Mouse (Mus musculus) heart, postnatal 0 days (tissue): ENCODE measurements at regions not wholly inside any gene's neighbourhood (a gene's known extent, or its start where the extent isn't known, plus 50 kb on each side); places are given as distances from the start of the nearest gene placed in this dataset.
A peak's percentile ranks its signal among the peaks of the same experiment; 100 is the strongest.

Experiments
- ATAC-seq: fragments of 200-750 bp; cut with Nextera tagmentation; 2 replicates; pipeline ENCODE4 v1.8.0; 2017; ENCODE audit warnings: low read depth, moderate number of reproducible peaks, moderate library complexity; ENCODE audit not compliant: insufficient read depth
- DNase-seq: peaks from one replicate; pipeline ENCODE4 v3.0.0-alpha.2; 2016; ENCODE audit warnings: low spot score
- H3K27ac ChIP-seq: fragments of 300-500 bp; sonication (generic); 2 replicates; pipeline ENCODE4 v1.5.1; 2014; ENCODE audit warnings: low read depth, mild to moderate bottlenecking
- H3K27me3 ChIP-seq: fragments of 300-500 bp; sonication (generic); 2 replicates; pipeline ENCODE4 v1.6.1; 2014; ENCODE audit warnings: low read length, mixed read lengths; ENCODE audit not compliant: control insufficient read depth, insufficient read depth
- H3K36me3 ChIP-seq: fragments of 300-500 bp; sonication (generic); replicated peaks from 2 replicates; pipeline ENCODE4 v1.6.1; 2014; ENCODE audit warnings: low read length, mixed read lengths; ENCODE audit not compliant: control insufficient read depth, insufficient read depth
- H3K4me1 ChIP-seq: fragments of 300-500 bp; sonication (generic); 2 replicates; pipeline ENCODE4 v1.6.1; 2014; ENCODE audit warnings: antibody characterized with exemption; ENCODE audit not compliant: control insufficient read depth, insufficient read depth
- H3K4me2 ChIP-seq: fragments of 300-500 bp; sonication (generic); 2 replicates; pipeline ENCODE4 v1.6.1; 2014; ENCODE audit warnings: low read depth, mild to moderate bottlenecking, low read length, moderate library complexity
- H3K4me3 ChIP-seq: fragments of 300-500 bp; sonication (generic); 2 replicates; pipeline ENCODE4 v1.5.1; 2014; ENCODE audit warnings: low read depth, low read length
- H3K9ac ChIP-seq: fragments of 300-500 bp; sonication (generic); replicated peaks from 2 replicates; pipeline ENCODE4 v1.6.1; 2014; ENCODE audit warnings: low read depth, low read length, mixed read lengths
- H3K9me3 ChIP-seq: fragments of 300-500 bp; sonication (generic); replicated peaks from 2 replicates; pipeline ENCODE4 v1.6.1; 2016; ENCODE audit warnings: low read length; ENCODE audit not compliant: control insufficient read depth
- CTCF ChIP-seq: IDR thresholded peaks from 2 replicates; pipeline ENCODE4 v1.5.1; 2016; ENCODE audit warnings: antibody characterized with exemption, control low read depth, low read depth
- EP300 ChIP-seq: IDR thresholded peaks from 2 replicates; pipeline ENCODE4 v1.6.1; 2016; ENCODE audit warnings: antibody characterized with exemption, low read depth
- WGBS: fragments of 180-500 bp; shearing (Covaris S2); extraction: QIAGEN DNeasy Blood & Tissue Kit; methylation state at CpG from one replicate; pipeline ENCODE4 v1.1.7; 2014; 5-methylcytosine and 5-hydroxymethylcytosine counted together

DNA sequence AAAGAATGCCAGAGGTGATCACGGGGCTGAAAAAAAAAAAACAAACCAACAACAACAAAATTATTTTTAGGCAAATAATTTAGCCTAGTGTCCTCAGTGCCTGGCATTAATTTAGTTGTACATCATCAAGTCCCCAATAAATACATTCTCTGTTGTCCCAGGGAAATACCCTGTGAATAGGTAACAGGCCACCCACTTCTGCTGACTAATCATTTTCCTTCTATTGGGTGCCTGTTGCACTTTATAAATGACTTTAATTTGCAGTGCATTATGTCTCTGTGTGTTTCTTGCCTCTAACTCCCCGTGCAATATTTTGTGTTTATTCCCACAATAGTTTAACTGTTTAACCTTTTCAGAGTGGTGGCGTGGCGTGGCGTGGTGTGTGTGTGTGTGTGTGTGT, 168.9 kb downstream of the Cbln1 start:
- TF ChIP-seq EP300, result no peak
- no peak for TF ChIP-seq CTCF
- no peak overlapping the region for H3K9ac ChIP-seq
- no peak overlapping the region for H3K4me3 ChIP-seq
- H3K27ac ChIP-seq, result no peak overlapping the region
- no peaks in the 10 kb centered on the region for H3K27me3 ChIP-seq
- no peak overlapping the region for H3K4me2 ChIP-seq
- H3K36me3 ChIP-seq, result no peaks in the 10 kb centered on the region
- no peaks in the 10 kb centered on the region for H3K9me3 ChIP-seq
- DNase-seq (no peak), ATAC-seq (no peak)
- WGBS, result 79% methylated on average over 5 of the region's 5 CpGs
- no peaks in the 10 kb centered on the region for H3K4me1 ChIP-seq

DNA sequence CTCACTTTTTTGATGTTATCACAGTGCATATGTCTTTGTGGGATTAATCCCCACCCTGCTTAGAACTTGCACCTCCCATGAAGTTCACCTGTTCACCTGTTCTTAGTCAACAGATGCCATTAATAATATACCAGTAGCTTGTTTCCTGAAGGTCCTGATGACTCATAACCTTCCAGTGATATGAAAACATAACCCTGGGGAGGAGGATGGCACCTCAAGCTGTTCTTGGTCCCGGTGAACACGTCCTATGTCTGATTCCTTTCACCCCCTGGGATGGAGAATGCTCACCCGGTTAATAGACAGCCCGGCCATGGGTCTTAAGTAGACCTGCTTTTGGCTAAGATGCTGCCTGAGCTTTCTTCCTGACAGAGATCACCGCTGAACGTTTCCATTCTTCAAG, 174.6 kb downstream of the Cbln1 start:
- WGBS, result 82% methylated on average over 6 of the region's 6 CpGs
- ATAC-seq (no peak), DNase-seq (no peak)
- Histone ChIP-seq H3K4me1 (no peaks in the 10 kb centered on the region), H3K9me3 (no peaks in the 10 kb centered on the region), H3K36me3 (no peaks in the 10 kb centered on the region), H3K27me3 (no peaks in the 10 kb centered on the region), H3K9ac (no peak overlapping the region), H3K27ac (no peak overlapping the region), H3K4me3 (no peak overlapping the region), H3K4me2 (no peak overlapping the region)
- no peak for TF ChIP-seq CTCF
- TF ChIP-seq EP300, result no peak

DNA sequence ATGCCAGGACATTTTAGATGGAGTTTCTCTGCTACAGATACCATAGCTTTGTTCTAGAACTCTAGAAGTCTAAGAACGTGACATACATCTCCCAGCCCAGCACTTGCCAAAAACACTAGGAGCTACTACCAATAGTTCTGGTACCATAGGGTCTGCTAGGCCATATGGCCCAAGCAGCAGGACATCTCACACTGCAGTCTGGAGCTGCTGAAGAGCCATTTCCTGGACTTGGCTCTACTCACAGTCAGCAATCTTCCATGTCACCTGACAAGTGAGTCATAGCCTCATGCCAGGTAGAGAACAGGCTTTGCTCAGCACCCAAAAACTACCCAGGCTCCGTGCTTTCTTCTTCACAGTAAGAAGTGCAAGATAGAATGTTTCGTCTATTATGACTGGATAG, 175.1 kb downstream of the Cbln1 start:
- Histone ChIP-seq H3K27ac (no peak overlapping the region), H3K9ac (no peak overlapping the region), H3K4me1 (no peaks in the 10 kb centered on the region), H3K4me2 (no peak overlapping the region), H3K4me3 (no peak overlapping the region), H3K27me3 (no peaks in the 10 kb centered on the region), H3K9me3 (no peaks in the 10 kb centered on the region), H3K36me3 (no peaks in the 10 kb centered on the region)
- DNase-seq (no peak), ATAC-seq (no peak)
- WGBS, result 74% methylated on average over 3 of the region's 3 CpGs
- TF ChIP-seq CTCF, result no peak
- TF ChIP-seq EP300, result no peak

DNA sequence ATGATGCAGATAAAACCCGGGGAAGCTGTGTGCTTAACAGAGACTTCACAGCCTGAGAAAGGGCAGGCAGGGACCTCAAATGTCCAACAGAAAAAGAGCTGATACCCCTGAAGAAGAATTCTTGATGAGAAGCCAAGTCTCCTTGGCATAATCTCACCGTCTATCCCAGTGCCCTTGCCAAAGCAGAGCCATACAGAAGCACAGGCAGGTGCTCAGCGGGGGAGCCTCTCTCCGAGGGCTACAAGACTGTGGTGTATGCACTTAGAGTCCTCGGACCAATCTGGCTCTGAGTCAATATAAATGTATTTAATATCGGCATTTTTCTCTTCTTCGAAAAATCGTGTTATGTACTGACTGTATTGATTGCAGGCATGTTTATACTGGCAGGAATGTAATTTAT, 186.3 kb downstream of the Cbln1 start:
- Histone ChIP-seq H3K4me3 (no peak overlapping the region), H3K27me3 (no peaks in the 10 kb centered on the region), H3K36me3 (no peaks in the 10 kb centered on the region), H3K9ac (no peak overlapping the region), H3K27ac (no peak overlapping the region), H3K4me2 (no peak overlapping the region), H3K4me1 (no peaks in the 10 kb centered on the region), H3K9me3 (no peaks in the 10 kb centered on the region)
- ATAC-seq (no peak), DNase-seq (no peak)
- 75% methylated on average over 8 of the region's 8 CpGs for WGBS
- no peak for TF ChIP-seq CTCF
- TF ChIP-seq EP300, result no peak

DNA sequence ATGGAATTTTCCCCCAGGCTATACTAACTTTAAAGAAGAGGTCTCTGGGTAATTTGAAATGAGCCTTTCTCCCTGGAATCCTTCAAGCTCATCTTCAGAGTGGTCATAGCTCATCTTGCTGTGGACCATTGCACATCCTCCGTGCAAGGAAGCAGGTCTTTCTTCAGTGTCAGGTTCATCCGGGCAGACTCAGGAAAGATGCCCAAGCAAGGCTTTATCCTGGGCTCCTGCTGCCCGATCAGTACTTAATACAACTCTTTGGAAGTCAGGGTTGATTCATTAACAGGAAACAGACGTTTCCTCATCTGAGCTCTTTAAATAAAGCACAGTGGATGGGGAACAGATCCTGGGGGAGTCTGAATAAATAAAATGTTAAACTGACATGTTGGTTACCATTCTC, 188.1 kb downstream of the Cbln1 start:
- ATAC-seq (no peak), DNase-seq (peak; percentile 9)
- no peak overlapping the region for H3K4me2 ChIP-seq
- no peaks in the 10 kb centered on the region for H3K9me3 ChIP-seq
- H3K27ac ChIP-seq, result no peak overlapping the region
- no peaks in the 10 kb centered on the region for H3K4me1 ChIP-seq
- H3K9ac ChIP-seq, result no peak overlapping the region
- H3K36me3 ChIP-seq, result no peaks in the 10 kb centered on the region
- TF ChIP-seq EP300, result no peak
- TF ChIP-seq CTCF, result no peak
- H3K27me3 ChIP-seq, result no peaks in the 10 kb centered on the region
- 46% methylated on average over 4 of the region's 4 CpGs for WGBS
- no peak overlapping the region for H3K4me3 ChIP-seq

DNA sequence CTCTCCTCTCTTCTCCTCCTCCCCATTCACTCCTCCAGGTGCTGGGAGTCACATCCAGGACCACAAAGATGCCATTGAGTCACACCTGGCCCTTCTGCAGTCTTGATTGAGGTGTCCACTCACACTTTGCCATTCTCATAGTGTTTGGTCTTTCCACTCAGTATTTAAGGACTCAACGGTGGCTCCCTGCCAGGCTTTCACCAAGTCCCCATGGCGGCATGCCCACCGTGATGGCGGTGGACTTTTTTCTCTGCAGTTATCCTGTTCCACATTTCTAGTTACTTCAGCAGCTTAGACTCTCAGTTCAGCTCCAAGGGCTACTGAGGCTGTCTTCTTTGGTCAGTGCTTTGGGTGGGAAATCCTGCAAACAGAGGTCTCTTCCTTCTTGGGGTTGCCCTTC, 189.9 kb downstream of the Cbln1 start:
- Histone ChIP-seq H3K4me3 (no peak overlapping the region), H3K9ac (no peak overlapping the region), H3K4me1 (no peaks in the 10 kb centered on the region), H3K36me3 (no peaks in the 10 kb centered on the region), H3K27me3 (no peaks in the 10 kb centered on the region), H3K27ac (no peak overlapping the region), H3K9me3 (no peaks in the 10 kb centered on the region), H3K4me2 (no peak overlapping the region)
- WGBS, result 87% methylated on average over 4 of the region's 4 CpGs
- no peak for TF ChIP-seq EP300
- TF ChIP-seq CTCF, result no peak
- no peak for DNase-seq
- no peak for ATAC-seq
